Mouse (Mus musculus): Measurements from ENCODE around the gene Aldoc. TPM values are rescaled to one million over a fixed set of nuclear protein-coding genes. Genes with fewer than 3 reads are reported as not detected.

The Aldoc gene
- polyA plus RNA-seq, 1 experiment = 1.7 TPM

DNA sequence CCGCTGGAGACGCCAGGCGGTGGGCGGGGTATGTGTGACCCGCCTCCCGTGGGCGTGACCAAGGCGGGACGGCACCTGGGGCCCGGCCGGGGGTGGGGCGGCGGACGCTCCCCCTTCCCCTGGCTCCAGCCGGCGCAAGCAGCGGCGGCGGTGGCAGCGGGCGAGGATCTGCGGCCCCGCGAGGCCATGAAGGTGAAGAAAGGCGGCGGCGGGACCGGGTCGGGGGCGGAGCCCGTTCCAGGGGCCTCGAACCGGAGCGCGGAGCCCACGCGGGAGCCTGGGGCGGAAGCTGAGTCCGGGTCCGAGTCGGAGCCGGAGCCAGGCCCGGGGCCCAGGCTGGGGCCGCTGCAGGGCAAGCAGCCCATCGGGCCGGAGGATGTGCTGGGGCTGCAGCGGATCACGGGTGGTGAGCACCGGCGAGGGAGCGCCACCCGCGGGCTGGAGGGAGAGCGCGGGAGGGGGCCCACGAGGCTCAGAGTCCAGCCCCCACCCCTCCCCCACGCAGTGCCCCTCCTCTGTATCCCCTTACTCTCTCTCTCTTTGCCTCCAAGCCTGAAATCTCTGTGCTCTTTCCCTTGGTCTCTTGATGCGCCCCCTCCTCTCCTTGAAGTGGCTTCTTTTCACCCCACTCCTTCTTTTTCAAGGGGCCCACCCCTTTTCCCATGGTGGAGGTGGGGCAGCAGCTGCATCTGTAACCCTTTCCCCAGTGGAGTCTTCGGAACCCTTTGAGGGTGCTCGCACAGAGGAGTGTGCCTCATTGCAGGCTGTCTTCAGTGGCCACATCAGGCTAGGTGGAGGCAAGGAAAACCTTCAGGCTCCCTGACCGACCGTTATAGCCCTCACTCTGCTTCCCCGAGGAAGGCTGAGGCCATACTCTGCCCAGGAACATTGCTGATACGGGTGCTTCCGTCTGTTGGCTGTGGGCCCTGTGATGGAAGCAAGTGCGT is 20.9 kb downstream of the Aldoc start, which contains the start of gene Unc119:
TSS of gene Unc119 (plus strand) at position 102 of the 947 bp plus-strand sequence.
- no peaks in the 10 kb centered on the region for H3K27me3 ChIP-seq (ENCODE audit: control insufficient read depth, insufficient read depth, insufficient read length)

DNA sequence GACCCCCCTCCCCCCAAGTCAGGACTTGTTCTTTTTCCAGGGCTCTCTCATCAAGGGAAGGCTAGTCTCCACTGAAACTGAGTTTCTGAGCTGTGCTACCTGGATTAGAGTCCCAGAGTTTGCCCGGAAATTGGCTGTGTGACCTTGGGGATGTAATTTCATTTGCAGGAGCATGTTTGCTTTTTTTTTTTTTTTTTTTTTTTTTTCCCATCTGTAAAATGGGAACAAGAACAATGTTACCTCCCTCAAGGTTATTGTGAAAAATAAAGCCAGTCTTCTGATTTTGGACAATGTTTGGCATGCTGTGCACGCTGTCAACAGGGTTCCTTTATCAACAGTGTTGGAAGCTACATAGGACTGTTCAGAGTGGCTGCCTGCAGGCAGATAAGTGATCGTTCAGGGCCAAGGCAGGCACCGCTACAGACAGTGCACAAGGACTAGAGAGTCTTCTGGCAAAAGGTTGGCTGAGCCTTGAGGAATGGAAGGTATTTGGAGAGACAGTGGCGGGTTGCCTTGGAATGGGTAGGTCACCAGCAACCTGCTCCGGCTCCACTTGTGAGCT is 21.6 kb downstream of the Aldoc start:
- no peaks in the 10 kb centered on the region for H3K27me3 ChIP-seq (ENCODE audit: control insufficient read depth, insufficient read depth, insufficient read length)
- H3K4me2 ChIP-seq (ENCODE audit: low read depth) = peak overlapping the region; percentile 84
- no peak for TF ChIP-seq CEBPB (IDR thresholded peaks at IDR 0.05; ENCODE audit: insufficient read depth, poor library complexity, severe bottlenecking)
- TF ChIP-seq TCF3 (IDR thresholded peaks at IDR 0.05; ENCODE audit: insufficient read length, low read depth) = no peak
- TF ChIP-seq E2F4 (IDR thresholded peaks at IDR 0.05; ENCODE audit: insufficient read depth) = no peak
- TF ChIP-seq MYOD1 (IDR thresholded peaks at IDR 0.05; ENCODE audit: control insufficient read depth in 1 of 3, insufficient read length in 2 of 3, low read depth in 2 of 3) = no peak
- TF ChIP-seq MAX (IDR thresholded peaks at IDR 0.05; ENCODE audit: low read depth) = no peak
- no peak for TF ChIP-seq POLR2AphosphoS2 (IDR thresholded peaks at IDR 0.05; ENCODE audit: insufficient read length, low read depth)
- TF ChIP-seq USF1 (IDR thresholded peaks at IDR 0.05; ENCODE audit: low read depth) = no peak
- TF ChIP-seq SRF (IDR thresholded peaks at IDR 0.05; ENCODE audit: control insufficient read depth, insufficient read length, low read depth) = no peak
- TF ChIP-seq POLR2A (IDR thresholded peaks at IDR 0.05; ENCODE audit: insufficient read length, low read depth) = no peak
- no peak for TF ChIP-seq MYOG (IDR thresholded peaks at IDR 0.05; ENCODE audit: control insufficient read depth in 1 of 3, insufficient read depth in 1 of 3, insufficient read length in 2 of 3, low read depth in 2 of 3)
- no peak for TF ChIP-seq TCF12 (IDR thresholded peaks at IDR 0.05; ENCODE audit: insufficient read depth, poor library complexity, severe bottlenecking)
- no peak for TF ChIP-seq REST (IDR thresholded peaks at IDR 0.05; ENCODE audit: insufficient read depth, insufficient read length)
- no peaks in the 10 kb centered on the region for H3K79me2 ChIP-seq (ENCODE audit: control insufficient read depth, insufficient read depth)
- no peaks in the 10 kb centered on the region for H3K36me3 ChIP-seq (ENCODE audit: control insufficient read depth, insufficient read depth)
- no peak overlapping the region for H3ac ChIP-seq (ENCODE audit: control insufficient read depth, insufficient read length)
- peak overlapping the region; percentile 13 for H3K4me3 ChIP-seq

More for the DNA sequence above, 20.9 kb downstream of the Aldoc start, which contains the start of gene Unc119:
- Histone ChIP-seq H3K4me3 (peak within 1 kb of the TSS; percentile 13), H3K36me3 (ENCODE audit: control insufficient read depth, insufficient read depth) (peaks cover 4% of the 10 kb centered on the region), H3ac (ENCODE audit: control insufficient read depth, insufficient read length) (peak within 1 kb of the TSS; percentile 27), H3K79me2 (ENCODE audit: control insufficient read depth, insufficient read depth) (no peaks in the 10 kb centered on the region), H3K4me2 (ENCODE audit: low read depth) (peak within 1 kb of the TSS; percentile 84)
- no peak for TF ChIP-seq TCF12 (IDR thresholded peaks at IDR 0.05; ENCODE audit: insufficient read depth, poor library complexity, severe bottlenecking)
- TF ChIP-seq TCF3 (IDR thresholded peaks at IDR 0.05; ENCODE audit: insufficient read length, low read depth) = no peak
- peak in 1 of 3 experiments; percentile 29 for TF ChIP-seq MYOD1 (IDR thresholded peaks at IDR 0.05; ENCODE audit: control insufficient read depth in 1 of 3, insufficient read length in 2 of 3, low read depth in 2 of 3)
- peak in 1 of 3 experiments; percentile 4 for TF ChIP-seq MYOG (IDR thresholded peaks at IDR 0.05; ENCODE audit: control insufficient read depth in 1 of 3, insufficient read depth in 1 of 3, insufficient read length in 2 of 3, low read depth in 2 of 3)
- TF ChIP-seq E2F4 (IDR thresholded peaks at IDR 0.05; ENCODE audit: insufficient read depth) = no peak
- TF ChIP-seq POLR2AphosphoS2 (IDR thresholded peaks at IDR 0.05; ENCODE audit: insufficient read length, low read depth) = peak; percentile 49
- TF ChIP-seq POLR2A (IDR thresholded peaks at IDR 0.05; ENCODE audit: insufficient read length, low read depth) = peak; percentile 78

DNA sequence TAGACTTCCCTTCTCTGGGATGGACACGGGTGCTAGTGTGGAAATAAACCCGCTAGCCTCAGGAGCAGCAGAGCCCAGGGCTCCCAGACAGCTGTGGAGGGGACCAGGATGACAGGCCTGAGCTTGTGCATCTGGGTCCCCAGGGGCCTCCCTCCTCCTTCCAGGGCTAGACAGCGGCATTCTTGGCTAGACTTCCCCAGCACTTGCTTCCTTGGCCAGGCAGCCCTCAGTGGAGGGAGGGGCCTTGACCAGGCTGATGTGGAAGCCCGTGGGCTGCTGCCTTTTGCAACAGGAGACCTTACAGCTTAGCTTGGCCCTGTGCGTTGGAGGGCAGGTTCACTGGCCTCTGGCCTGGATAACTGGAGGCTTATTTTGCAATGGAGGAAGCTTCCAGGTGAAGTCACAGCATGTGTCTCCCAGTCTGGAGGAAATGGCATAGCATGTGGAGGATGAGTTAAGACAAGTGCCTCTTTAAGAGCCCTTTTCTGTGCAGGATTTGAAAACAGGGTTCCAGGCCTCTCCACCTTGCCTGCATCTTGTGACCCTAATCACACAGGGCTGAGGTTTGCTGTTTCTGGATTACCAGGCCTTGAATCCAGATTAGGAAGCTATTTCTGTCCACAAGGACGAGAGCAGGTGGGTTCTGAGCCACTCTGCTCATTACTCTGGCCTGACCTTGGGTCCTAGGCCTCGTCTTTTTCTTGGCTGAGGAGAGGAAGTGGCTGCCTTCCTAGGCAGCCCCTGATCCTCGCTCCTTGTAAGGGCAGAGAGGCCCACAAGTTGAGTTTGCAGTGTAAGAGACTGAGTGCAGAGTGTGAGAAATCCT is 22.3 kb downstream of the Aldoc start:
- Histone ChIP-seq H3ac (ENCODE audit: control insufficient read depth, insufficient read length) (no peak overlapping the region), H3K27me3 (ENCODE audit: control insufficient read depth, insufficient read depth, insufficient read length) (no peaks in the 10 kb centered on the region), H3K36me3 (ENCODE audit: control insufficient read depth, insufficient read depth) (no peaks in the 10 kb centered on the region), H3K4me3 (no peak overlapping the region), H3K79me2 (ENCODE audit: control insufficient read depth, insufficient read depth) (no peaks in the 10 kb centered on the region), H3K4me2 (ENCODE audit: low read depth) (peak overlapping the region; percentile 84)
- no peak for TF ChIP-seq SRF (IDR thresholded peaks at IDR 0.05; ENCODE audit: control insufficient read depth, insufficient read length, low read depth)
- TF ChIP-seq MYOD1 (IDR thresholded peaks at IDR 0.05; ENCODE audit: control insufficient read depth in 1 of 3, insufficient read length in 2 of 3, low read depth in 2 of 3) = peak in 1 of 3 experiments; percentile 2
- no peak for TF ChIP-seq POLR2AphosphoS2 (IDR thresholded peaks at IDR 0.05; ENCODE audit: insufficient read length, low read depth)
- TF ChIP-seq POLR2A (IDR thresholded peaks at IDR 0.05; ENCODE audit: insufficient read length, low read depth) = no peak
- TF ChIP-seq TCF3 (IDR thresholded peaks at IDR 0.05; ENCODE audit: insufficient read length, low read depth) = no peak
- TF ChIP-seq REST (IDR thresholded peaks at IDR 0.05; ENCODE audit: insufficient read depth, insufficient read length) = no peak
- no peak for TF ChIP-seq CEBPB (IDR thresholded peaks at IDR 0.05; ENCODE audit: insufficient read depth, poor library complexity, severe bottlenecking)
- no peak for TF ChIP-seq USF1 (IDR thresholded peaks at IDR 0.05; ENCODE audit: low read depth)
- no peak for TF ChIP-seq TCF12 (IDR thresholded peaks at IDR 0.05; ENCODE audit: insufficient read depth, poor library complexity, severe bottlenecking)
- TF ChIP-seq MYOG (IDR thresholded peaks at IDR 0.05; ENCODE audit: control insufficient read depth in 1 of 3, insufficient read depth in 1 of 3, insufficient read length in 2 of 3, low read depth in 2 of 3) = peak in 1 of 3 experiments; percentile 28
- TF ChIP-seq MAX (IDR thresholded peaks at IDR 0.05; ENCODE audit: low read depth) = no peak
- TF ChIP-seq E2F4 (IDR thresholded peaks at IDR 0.05; ENCODE audit: insufficient read depth) = no peak

DNA sequence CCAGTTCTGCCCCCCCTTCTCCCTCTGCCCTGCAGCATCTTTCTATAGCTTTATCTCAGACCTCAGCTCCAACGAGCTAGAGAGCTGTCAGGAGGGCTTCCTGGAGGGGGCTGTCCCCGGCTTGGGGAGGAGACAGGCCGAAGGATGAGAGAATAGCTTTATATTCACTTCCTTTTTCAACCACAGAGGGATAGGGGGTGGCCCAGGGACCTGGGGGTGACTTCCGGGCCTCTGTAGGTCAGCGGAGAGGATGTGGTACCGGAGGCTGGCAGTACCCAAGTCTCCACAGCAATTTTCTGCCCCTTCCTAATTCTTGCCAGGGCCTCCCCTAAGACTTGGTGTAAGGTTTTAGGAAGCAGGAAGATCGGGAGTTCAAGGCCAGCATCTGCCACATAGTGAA is 23.0 kb downstream of the Aldoc start:
- Histone ChIP-seq H3K4me3 (no peak overlapping the region), H3K79me2 (ENCODE audit: control insufficient read depth, insufficient read depth) (no peaks in the 10 kb centered on the region), H3K36me3 (ENCODE audit: control insufficient read depth, insufficient read depth) (no peaks in the 10 kb centered on the region), H3K27me3 (ENCODE audit: control insufficient read depth, insufficient read depth, insufficient read length) (no peaks in the 10 kb centered on the region), H3ac (ENCODE audit: control insufficient read depth, insufficient read length) (no peak overlapping the region), H3K4me2 (ENCODE audit: low read depth) (no peak overlapping the region)
- TF ChIP-seq MYOG (IDR thresholded peaks at IDR 0.05; ENCODE audit: control insufficient read depth in 1 of 3, insufficient read depth in 1 of 3, insufficient read length in 2 of 3, low read depth in 2 of 3) (no peak), E2F4 (IDR thresholded peaks at IDR 0.05; ENCODE audit: insufficient read depth) (no peak), SRF (IDR thresholded peaks at IDR 0.05; ENCODE audit: control insufficient read depth, insufficient read length, low read depth) (no peak), TCF12 (IDR thresholded peaks at IDR 0.05; ENCODE audit: insufficient read depth, poor library complexity, severe bottlenecking) (no peak), USF1 (IDR thresholded peaks at IDR 0.05; ENCODE audit: low read depth) (no peak), MYOD1 (IDR thresholded peaks at IDR 0.05; ENCODE audit: control insufficient read depth in 1 of 3, insufficient read length in 2 of 3, low read depth in 2 of 3) (no peak), TCF3 (IDR thresholded peaks at IDR 0.05; ENCODE audit: insufficient read length, low read depth) (no peak), POLR2A (IDR thresholded peaks at IDR 0.05; ENCODE audit: insufficient read length, low read depth) (no peak), REST (IDR thresholded peaks at IDR 0.05; ENCODE audit: insufficient read depth, insufficient read length) (no peak), POLR2AphosphoS2 (IDR thresholded peaks at IDR 0.05; ENCODE audit: insufficient read length, low read depth) (no peak), MAX (IDR thresholded peaks at IDR 0.05; ENCODE audit: low read depth) (no peak), CEBPB (IDR thresholded peaks at IDR 0.05; ENCODE audit: insufficient read depth, poor library complexity, severe bottlenecking) (no peak)

Data from myocyte (in vitro differentiated cells).